Mouse (Mus musculus): ENCODE data around the gene Gm28308.

Gm28308 gene

GRCm38 (mm10) chr6:52152226-52153193 is 60.6 kb downstream of the Gm28308 start:
- DNase-seq: no peak

GRCm38 (mm10) chr6:52151571-52151970 is 61.6 kb downstream of the Gm28308 start:
- DNase-seq: no peak

- DNase-seq: no peak
Observed at GRCm38 (mm10) chr6:52150401-52150966, 62.7 kb downstream of the Gm28308 start.

GRCm38 (mm10) chr6:52139115-52139514 is 74.0 kb downstream of the Gm28308 start:
- DNase-seq: no peak

GRCm38 (mm10) chr6:52138576-52138975 is 74.6 kb downstream of the Gm28308 start:
- no peak for DNase-seq

- no peak for DNase-seq
Observed at GRCm38 (mm10) chr6:52137841-52138535, 75.2 kb downstream of the Gm28308 start.

GRCm38 (mm10) chr6:52123673-52124072 is 89.5 kb downstream of the Gm28308 start:
- DNase-seq: no peak

- no peak for DNase-seq
Observed at GRCm38 (mm10) chr6:52121173-52121572, 92.0 kb downstream of the Gm28308 start.

- DNase-seq: no peak
Observed at GRCm38 (mm10) chr6:52118903-52119635, 94.1 kb downstream of the Gm28308 start.

GRCm38 (mm10) chr6:52115899-52116298 is 97.2 kb downstream of the Gm28308 start:
- no peak for DNase-seq
